Mouse (Mus musculus): ENCODE data around the gene Tmem53. TPM values are rescaled to one million over a fixed set of nuclear protein-coding genes. Genes with fewer than 3 reads are reported as not detected.

The Tmem53 gene
- total RNA-seq (2023) = not detected

GRCm38 (mm10) chr4:117251801-117252316 is at the start of gene Tmem53, which contains the start of gene Armh1:
TSS of gene Tmem53 (plus strand) at chr4:117251951.
TSS of gene Armh1 (minus strand) at chr4:117252125.

Other genes starting within 250 kb of the Tmem53 start
- 10 to 100 TPM; 29.2 to 32.0 TPM for gene Eif2b3, start 232.5 kb upstream of the Tmem53 start, total RNA-seq (2023)
- under 1 TPM in 1 of 2 experiments, not detected in 1; 0.32 TPM for gene Ptch2, start 155.9 kb upstream of the Tmem53 start, total RNA-seq (2023)
- 10 to 100 TPM; 23.6 to 24.9 TPM for gene Btbd19, start 126.2 kb upstream of the Tmem53 start, total RNA-seq (2023)
- gene Tctex1d4, start 125.2 kb upstream of the Tmem53 start, total RNA-seq (2023) = under 1 TPM in 1 of 2 experiments, not detected in 1; 0.58 TPM
- gene Plk3, start 118.0 kb upstream of the Tmem53 start, total RNA-seq (2023) = 10 to 100 TPM; 18.9 to 21.4 TPM
- 1,000 to 10,000 TPM; 1,976 to 2,109 TPM for gene Rps8, start 95.7 kb upstream of the Tmem53 start, total RNA-seq (2023)
- under 1 TPM; 0.36 to 0.87 TPM for gene Kif2c, start 69.3 kb upstream of the Tmem53 start, total RNA-seq (2023)
- not detected for gene Armh1, start 174 bp downstream of the Tmem53 start, total RNA-seq (2023)
- 100 to 1,000 TPM; 171 to 172 TPM for gene Rnf220, start 245.1 kb downstream of the Tmem53 start, total RNA-seq (2023)

Data from B cell, adult 67 days (primary cell).